Mouse (Mus musculus) hindlimb bud, embryonic 11.5 days (tissue): ENCODE measurements around the gene Tent5d.
A peak's percentile ranks its signal among the peaks of the same experiment; 100 is the strongest.

Experiments used
- DNase-seq: peaks from one replicate; pipeline ENCODE4 v3.0.0-alpha.2; 2012; ENCODE audit warnings: low read depth, low spot score; ENCODE audit errors: extremely low spot score

The Tent5d gene

DNA sequence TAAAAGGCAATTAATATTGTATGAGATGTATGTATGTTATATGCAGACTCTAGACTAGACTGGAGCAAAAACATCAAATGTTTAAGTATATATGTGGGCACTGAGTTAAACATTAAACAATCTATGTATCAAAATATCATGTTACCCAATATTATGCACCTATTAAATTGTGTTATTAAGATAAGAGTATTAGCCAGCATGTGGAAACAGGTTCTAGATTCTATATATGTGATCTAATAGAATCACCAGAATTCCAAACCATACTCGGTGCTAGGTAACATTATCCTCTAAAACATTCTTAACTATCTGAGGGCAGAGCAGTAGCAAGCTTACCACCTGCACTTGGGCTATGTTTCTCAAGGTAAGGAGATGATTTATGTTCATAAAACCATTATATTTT, at the start of gene Tent5d:
Gene Tent5d, plus strand, starts transcription at position 301 of the 400 bp plus-strand sequence.
- DNase-seq = no peak

DNA sequence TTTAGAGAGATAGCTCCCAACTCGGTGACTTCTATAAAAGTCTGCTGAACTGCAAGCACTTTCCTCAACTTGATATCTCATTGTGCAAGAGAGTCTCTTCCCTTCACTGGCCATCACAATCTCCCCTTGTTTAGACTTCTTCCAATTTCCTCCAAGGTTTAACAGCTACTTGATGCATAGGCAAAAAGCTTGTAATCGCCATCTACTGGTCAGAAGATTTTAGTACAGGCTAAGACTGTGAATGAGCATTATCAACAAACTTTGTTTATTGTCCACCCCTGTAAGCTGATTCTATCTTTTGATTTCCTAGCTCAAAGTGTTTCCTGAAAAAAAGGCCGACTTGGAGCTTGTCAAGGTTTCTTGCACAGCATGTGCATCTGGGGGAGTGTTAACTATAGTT, 24.5 kb upstream of the Tent5d start:
- no peak for DNase-seq

DNA sequence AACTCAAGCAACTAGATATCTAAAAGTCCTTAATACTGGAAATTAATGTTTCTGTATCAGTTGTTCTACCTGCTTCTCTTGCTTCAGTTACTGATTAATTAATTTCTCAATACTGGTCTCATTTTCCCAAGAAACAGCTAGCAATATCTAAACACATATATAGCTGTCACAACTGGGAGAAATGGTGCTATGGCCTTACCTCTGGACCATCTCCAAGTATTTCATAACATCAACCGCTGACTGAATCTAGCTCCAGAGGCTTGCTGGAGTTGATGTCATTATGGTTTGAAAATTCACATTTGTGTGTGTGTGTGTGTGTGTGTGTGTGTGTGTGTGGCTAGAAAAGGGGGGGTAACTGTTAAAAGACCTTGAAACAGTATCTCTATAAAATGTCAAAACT, 2.3 kb upstream of the Tent5d start:
- no peak for DNase-seq

DNA sequence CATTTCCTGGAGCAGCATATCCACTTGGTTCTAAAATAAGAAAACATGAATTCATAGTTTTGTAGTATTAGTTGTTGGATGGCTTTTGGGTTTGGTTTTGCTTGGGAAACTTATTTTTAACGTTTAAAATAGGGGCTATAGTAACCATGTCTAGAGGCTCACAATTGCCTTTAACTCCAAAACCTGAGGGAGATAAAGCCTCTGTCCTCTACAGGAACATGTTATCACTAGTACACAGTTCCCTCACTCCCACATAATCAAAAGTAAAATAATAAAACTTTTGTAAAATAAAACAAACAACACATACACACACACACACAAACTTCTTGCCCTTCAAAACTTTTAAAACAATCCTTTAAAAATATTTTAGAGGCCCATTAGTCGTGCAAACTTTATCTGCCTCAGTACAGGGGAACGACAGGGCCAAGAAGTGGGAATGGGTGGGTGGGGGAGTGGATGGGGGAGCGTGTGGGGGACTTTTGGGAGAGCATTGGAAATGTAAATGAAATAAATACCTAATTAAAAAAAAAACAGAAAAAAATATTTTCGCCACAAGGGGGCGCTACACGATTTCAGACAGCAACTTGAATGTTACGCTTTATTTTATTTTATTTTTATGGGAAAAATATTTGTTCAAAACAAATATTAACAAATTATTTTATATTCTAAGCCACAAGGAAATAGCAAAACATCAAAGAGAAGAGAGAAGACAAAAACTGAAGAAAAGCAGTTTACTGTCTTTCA, 1.5 kb upstream of the Tent5d start:
- no peak for DNase-seq

DNA sequence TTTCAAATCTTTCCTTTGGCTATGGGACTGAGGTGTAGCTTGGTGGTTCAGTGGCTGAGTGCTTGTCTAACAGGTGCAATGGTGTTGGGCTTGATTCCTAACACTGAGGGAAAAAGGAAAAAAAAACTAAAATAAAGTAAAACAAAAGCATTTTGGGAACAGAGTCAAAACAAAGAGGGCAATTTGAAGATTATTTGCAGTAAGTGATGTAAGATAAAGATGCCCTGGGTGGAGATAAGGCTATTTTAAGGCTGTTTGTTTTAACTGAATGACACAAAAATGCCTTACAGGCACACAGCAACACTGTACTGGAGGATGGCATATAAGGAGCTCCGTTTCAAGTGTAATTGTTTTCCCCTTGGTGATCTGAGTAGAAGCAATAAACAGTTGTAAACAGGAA, 3.4 kb downstream of the Tent5d start:
- no peak for DNase-seq

DNA sequence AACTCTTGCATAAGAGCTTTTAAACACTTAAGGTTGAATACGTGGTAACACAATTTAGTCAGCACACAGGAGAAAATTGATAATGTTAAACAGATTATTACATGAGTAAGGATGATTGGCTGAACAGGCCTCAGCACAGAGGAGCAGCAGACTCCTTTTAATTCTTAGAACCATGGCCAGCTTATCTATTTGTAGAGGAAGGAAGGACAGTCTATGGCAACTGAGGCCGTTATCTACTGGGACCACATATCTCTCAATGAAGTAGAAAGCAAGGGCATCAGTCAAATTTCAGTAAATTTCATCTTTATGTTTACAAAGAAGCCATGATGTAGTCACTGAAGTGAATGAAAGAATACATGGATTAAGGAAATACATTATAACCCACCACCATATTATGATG, 4.5 kb downstream of the Tent5d start:
- no peak for DNase-seq

DNA sequence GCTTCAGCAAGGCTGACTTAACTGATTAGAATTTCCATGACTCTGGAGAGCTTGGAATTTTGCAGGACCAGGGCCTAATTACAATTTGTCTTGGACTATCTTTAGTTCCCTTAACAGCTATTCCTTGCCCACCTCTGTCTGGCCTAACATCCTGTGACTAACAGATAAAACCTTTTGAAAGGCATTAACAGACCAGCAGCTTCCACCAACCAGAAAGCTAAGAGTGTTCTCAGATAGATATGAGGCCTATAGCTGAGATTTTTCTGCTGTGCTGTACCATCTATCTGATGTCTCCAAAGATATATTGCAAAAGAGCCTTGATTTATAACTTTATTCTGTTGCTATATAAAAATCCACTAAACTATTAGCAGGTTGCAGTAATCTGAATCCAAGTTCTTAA, 19.7 kb downstream of the Tent5d start:
- no peak for DNase-seq

DNA sequence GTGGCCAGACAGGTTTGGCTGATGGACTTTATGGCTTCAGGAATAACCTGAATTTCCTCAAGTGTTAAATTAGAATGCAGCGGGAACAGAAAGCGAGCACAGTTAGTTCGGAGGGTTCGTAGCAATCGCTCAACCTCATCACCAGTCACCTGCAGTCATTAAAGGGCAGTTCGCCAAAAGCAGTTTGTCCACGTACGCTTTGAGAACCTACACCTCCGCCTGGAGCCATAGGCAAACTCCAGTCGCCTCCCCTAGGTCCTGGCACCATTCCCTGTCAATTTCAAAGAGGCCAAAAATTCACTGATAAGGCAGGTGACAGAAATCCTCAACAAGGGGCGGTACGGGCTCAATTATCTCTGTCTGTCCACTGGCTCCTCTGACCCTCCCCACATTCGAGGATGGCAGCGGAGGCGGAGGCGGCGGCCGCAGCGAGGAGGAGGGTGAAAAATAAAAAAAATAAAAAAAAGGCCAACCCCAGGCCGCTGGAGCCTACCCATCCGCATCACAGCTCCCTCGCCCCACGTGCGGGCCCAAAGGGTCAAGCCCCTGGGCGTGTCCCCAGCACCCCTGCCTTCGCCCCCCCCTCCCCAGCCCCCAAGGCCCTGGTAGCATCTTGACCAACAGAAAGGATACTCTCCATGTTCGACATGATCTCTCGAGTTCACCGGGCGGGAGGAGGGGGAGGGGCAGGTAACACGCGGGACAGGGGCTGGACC, 23.3 kb downstream of the Tent5d start:
- DNase-seq = no peak

DNA sequence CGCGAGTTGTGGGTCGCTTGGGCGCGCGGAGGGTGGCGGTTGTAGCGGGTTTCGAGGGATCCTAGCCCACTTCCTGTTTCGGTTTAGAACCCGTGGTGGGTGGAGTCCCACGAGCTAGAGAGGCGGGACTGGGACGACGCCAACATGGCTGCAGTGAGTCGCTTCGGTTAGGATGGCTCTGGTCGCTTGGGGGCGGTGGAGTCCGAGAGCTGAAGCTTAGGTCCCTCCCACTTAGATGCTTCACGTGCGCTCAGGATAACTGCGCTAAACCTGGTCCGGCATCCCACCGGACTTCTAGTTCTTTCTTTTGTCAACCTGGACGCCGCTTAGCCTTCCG, 23.8 kb downstream of the Tent5d start, which contains the start of gene 2610002M06Rik:
Gene 2610002M06Rik, minus strand, starts transcription at position 117 of the 337 bp plus-strand sequence.
- DNase-seq = peak; percentile 26

DNA sequence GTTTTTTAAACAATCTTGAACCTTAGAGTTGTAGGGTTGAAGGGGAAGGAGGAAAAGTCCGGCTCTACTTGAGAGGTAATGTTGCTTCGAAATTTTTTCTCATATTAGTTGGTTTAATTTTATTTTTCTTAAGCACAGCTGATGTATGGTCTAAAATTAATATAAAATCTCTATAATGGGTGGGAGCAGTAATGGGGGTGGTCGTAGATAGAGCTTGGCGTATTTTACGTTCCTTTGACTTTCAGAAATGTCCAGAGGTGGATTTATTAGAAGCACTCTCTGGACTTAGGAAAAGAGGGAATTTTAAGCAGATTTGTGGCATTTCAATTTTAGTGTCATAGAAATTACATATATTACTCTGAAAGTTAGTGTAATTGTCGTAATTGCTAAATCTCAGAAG, 24.3 kb downstream of the Tent5d start:
- DNase-seq = no peak

DNA sequence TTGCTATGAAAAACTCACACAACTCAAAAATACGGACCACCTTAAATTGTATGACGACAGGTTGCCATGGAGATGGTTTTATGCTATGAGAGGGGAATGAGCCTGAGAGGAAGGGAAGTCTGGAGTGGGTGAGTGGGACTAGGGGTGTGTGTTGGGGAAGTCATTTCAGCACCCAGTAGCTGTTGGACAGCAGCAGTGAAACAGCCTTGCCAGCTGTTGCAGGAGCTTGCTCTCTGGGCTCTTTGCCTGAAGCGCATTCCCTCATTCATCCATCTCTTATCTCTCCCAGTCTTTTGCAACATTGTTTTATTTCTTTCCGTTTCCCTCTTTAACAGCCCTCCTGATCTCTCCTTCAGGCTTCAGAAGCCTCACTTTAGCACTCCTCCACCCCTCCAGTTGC, 65.8 kb downstream of the Tent5d start:
- DNase-seq = no peak
